Mouse (Mus musculus) liver, embryonic 11.5 days (tissue): ENCODE results near the gene Tubb4a. TPM values are rescaled to one million over a fixed set of nuclear protein-coding genes. Genes with fewer than 3 reads are reported as not detected.

Experiments
- ATAC-seq: fragments of 200-750 bp; cut with Nextera tagmentation; replicated peaks from 2 replicates; pipeline ENCODE4 v1.8.0; 2017; ENCODE audit warnings: moderate number of reproducible peaks, mild to moderate bottlenecking, moderate TSS enrichment, moderate library complexity; ENCODE audit not compliant: low FRiP score
- DNase-seq: peaks from one replicate; pipeline ENCODE4 v3.0.0-alpha.2; 2017; ENCODE audit warnings: low spot score
- H3K27ac ChIP-seq: fragments of 300-500 bp; sonication (generic); 2 replicates; pipeline ENCODE4 v1.5.1; 2014; ENCODE audit warnings: mild to moderate bottlenecking, low read depth, low read length, control low read depth
- H3K27me3 ChIP-seq: fragments of 300-500 bp; sonication (generic); replicated peaks from 2 replicates; pipeline ENCODE4 v1.6.1; 2014; ENCODE audit warnings: low read length, mixed read lengths; ENCODE audit not compliant: control insufficient read depth, insufficient read depth
- H3K36me3 ChIP-seq: fragments of 300-500 bp; sonication (generic); 2 replicates; pipeline ENCODE4 v1.6.1; 2014; ENCODE audit warnings: mild to moderate bottlenecking, low read length, moderate library complexity, mixed read lengths; ENCODE audit not compliant: control insufficient read depth, insufficient read depth
- H3K4me1 ChIP-seq: fragments of 300-500 bp; sonication (generic); replicated peaks from 2 replicates; pipeline ENCODE4 v1.6.1; 2014; ENCODE audit warnings: low read length, mixed read lengths; ENCODE audit not compliant: control insufficient read depth, insufficient read depth
- H3K4me2 ChIP-seq: fragments of 300-500 bp; sonication (generic); 2 replicates; pipeline ENCODE4 v1.6.1; 2014; ENCODE audit warnings: mild to moderate bottlenecking, control low read depth, moderate library complexity
- H3K4me3 ChIP-seq: fragments of 300-500 bp; sonication (generic); 2 replicates; pipeline ENCODE4 v1.5.1; 2014; ENCODE audit warnings: low read depth, low read length, control low read depth
- H3K9ac ChIP-seq: fragments of 300-500 bp; sonication (generic); 2 replicates; pipeline ENCODE4 v1.6.1; 2014; ENCODE audit warnings: low read depth, low read length, control low read depth
- H3K9me3 ChIP-seq: fragments of 300-500 bp; sonication (generic); 2 replicates; pipeline ENCODE4 v1.6.1; 2016; ENCODE audit warnings: low read length, inconsistent platforms, mixed read lengths; ENCODE audit not compliant: control insufficient read depth
- WGBS: fragments of 180-500 bp; shearing (Covaris S2); extraction: QIAGEN DNeasy Blood & Tissue Kit; methylation state at CpG from one replicate; pipeline ENCODE4 v1.1.7; 2014; 5-methylcytosine and 5-hydroxymethylcytosine counted together
- polyA plus RNA-seq: library from polyadenylated mRNA; unstranded; fragments of >200 nt; fragmentation: Nextera tagmentation; extraction: Ambion mirVana; gene quantifications from 2 replicates; pipeline ENCODE4 v1.2.1, GENCODE M21; 2014

The Tubb4a gene
- polyA plus RNA-seq, 1 experiment from 2014 or later: 5.0 TPM

DNA sequence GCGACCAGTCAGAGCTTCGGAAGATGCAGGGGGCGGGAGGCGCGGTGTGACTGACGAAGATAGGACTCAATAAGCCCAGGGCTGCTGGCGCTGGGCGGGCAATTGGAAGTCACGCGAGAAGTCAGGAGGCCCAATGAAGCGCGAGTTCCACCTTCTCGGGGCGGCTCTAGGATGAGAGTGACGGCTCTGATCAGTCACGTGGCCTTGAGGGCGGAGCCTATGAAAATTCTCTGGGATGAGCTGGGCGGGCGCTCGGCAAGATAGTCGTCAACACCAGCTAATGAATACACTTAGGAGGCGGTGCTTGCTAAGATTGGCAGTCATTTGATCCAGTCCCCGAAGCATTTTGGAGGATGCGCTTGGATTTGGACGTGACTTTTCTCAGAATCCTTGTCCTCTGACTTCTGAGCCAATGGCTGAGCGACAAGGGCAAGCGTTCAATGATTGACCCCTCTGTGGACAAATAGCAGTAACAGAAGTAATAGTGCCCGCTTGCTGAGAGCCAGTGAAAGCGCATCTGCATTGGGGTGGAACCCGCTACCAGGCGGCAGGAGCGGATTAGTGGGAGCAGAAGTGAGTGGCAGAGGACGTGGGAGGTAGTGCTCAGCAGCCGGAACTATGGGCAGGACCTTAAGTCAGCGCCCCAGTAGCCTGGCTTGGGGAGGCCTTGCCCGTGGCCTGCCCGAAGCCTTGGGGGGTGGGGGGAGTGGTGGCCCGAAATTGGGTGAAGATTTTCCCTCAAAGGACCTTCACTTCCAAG, 55.7 kb downstream of the Tubb4a start:
- ATAC-seq: peak; percentile 91
- H3K4me2 ChIP-seq: peak overlapping the region; percentile 78
- peaks cover 19% of the 10 kb centered on the region for H3K36me3 ChIP-seq
- H3K4me1 ChIP-seq: peaks cover 21% of the 10 kb centered on the region
- WGBS: under 1% methylated on average over 38 of the region's 38 CpGs
- peak overlapping the region; percentile 70 for H3K9ac ChIP-seq
- peak overlapping the region; percentile 98 for H3K27ac ChIP-seq
- no peaks in the 10 kb centered on the region for H3K27me3 ChIP-seq
- no peaks in the 10 kb centered on the region for H3K9me3 ChIP-seq
- H3K4me3 ChIP-seq: peak overlapping the region; percentile 99
- peak; percentile 96 for DNase-seq

DNA sequence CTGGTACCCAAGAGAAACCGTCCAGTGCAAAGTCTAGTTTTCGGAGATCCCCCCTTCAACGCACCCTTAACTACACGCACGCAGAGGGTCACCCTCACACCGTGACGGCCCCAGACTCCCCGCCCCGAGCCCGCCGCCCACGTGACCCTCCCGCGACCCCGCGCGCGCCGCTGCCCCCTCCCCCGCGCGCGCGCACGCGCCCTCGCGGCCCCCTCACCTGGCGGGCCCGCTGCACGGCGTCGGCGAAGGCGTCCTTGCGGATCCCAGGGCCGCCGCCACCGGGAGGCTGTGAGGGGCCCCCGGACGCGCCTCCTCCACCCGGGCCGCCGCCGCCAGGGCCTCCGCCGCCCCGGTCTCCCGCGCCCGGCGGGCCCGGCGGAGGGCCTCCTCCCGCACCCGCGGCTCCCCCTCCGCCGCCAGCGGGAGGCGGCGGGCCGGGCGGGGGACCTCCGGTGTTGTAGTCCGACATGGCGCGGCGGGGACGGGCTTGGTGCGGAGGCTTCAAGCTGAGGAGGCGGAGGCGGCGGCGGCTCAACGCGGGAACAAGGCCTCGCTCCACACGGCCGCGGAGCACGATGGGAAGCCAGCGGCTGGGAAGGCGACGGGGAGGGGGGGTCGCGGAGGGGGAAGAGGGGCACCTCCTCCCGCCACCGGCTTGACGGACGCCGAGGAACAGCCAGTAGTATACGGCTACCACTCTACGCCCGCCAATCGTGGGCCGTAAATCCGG, 56.5 kb downstream of the Tubb4a start, which contains the start of gene Khsrp:
TSS of gene Khsrp (minus strand) at position 592 of the 730 bp plus-strand sequence.
- peak; percentile 64 for DNase-seq
- H3K4me2 ChIP-seq: peak within 1 kb of the TSS; percentile 96
- under 1% methylated on average over 93 of the region's 99 CpGs for WGBS
- peaks cover 21% of the 10 kb centered on the region for H3K4me1 ChIP-seq
- peak within 1 kb of the TSS; percentile 98 for H3K27ac ChIP-seq
- H3K27me3 ChIP-seq: no peaks in the 10 kb centered on the region
- H3K9me3 ChIP-seq: no peaks in the 10 kb centered on the region
- peak within 1 kb of the TSS; percentile 99 for H3K4me3 ChIP-seq
- peak within 1 kb of the TSS; percentile 100 for H3K9ac ChIP-seq
- no peak for ATAC-seq
- peaks cover 26% of the 10 kb centered on the region for H3K36me3 ChIP-seq

Other genes starting within 250 kb of the Tubb4a start
- not detected in 2 replicates for gene Acsbg2, start 213.3 kb downstream of the Tubb4a start, polyA plus RNA-seq
- gene 1700061G19Rik, start 212.3 kb downstream of the Tubb4a start, polyA plus RNA-seq: 0.26 TPM in 2 replicates
- gene Mllt1, start 152.4 kb downstream of the Tubb4a start, polyA plus RNA-seq: 19.2 and 21.3 TPM in 2 replicates
- not detected in 2 replicates for gene Acer1, start 105.7 kb downstream of the Tubb4a start, polyA plus RNA-seq
- gene Clpp, start 97.5 kb downstream of the Tubb4a start, polyA plus RNA-seq: 181 and 183 TPM in 2 replicates
- 36.3 and 39.9 TPM in 2 replicates for gene Alkbh7, start 90.4 kb downstream of the Tubb4a start, polyA plus RNA-seq
- 0.44 TPM in 1 of 2 replicates, not detected in the other for gene Pspn, start 87.8 kb downstream of the Tubb4a start, polyA plus RNA-seq
- gene Gtf2f1, start 76.5 kb downstream of the Tubb4a start, polyA plus RNA-seq: 99.0 and 106 TPM in 2 replicates
- 0.26 and 0.33 TPM in 2 replicates for gene Gm17949, start 76.3 kb downstream of the Tubb4a start, polyA plus RNA-seq
- 46.7 and 51.1 TPM in 2 replicates for gene Khsrp, start 56.3 kb downstream of the Tubb4a start, polyA plus RNA-seq
- gene Slc25a41, start 46.1 kb downstream of the Tubb4a start, polyA plus RNA-seq: not detected in 2 replicates
- 3.2 and 3.4 TPM in 2 replicates for gene Crb3, start 28.7 kb downstream of the Tubb4a start, polyA plus RNA-seq
- gene Slc25a23, start 27.9 kb downstream of the Tubb4a start, polyA plus RNA-seq: 5.2 and 6.3 TPM in 2 replicates
- 2.1 and 2.2 TPM in 2 replicates for gene Dennd1c, start 9.3 kb downstream of the Tubb4a start, polyA plus RNA-seq
- 5.4 and 6.4 TPM in 2 replicates for gene Tnfsf9, start 17.5 kb upstream of the Tubb4a start, polyA plus RNA-seq
- not detected in 2 replicates for gene Cd70, start 62.0 kb upstream of the Tubb4a start, polyA plus RNA-seq
- 0.73 and 1.2 TPM in 2 replicates for gene Tnfsf14, start 106.4 kb upstream of the Tubb4a start, polyA plus RNA-seq
- gene C3, start 140.4 kb upstream of the Tubb4a start, polyA plus RNA-seq: 71.7 and 82.8 TPM in 2 replicates
- gene Gpr108, start 160.7 kb upstream of the Tubb4a start, polyA plus RNA-seq: 26.5 and 30.7 TPM in 2 replicates
- 25.5 and 25.9 TPM in 2 replicates for gene Trip10, start 161.7 kb upstream of the Tubb4a start, polyA plus RNA-seq
- 18.7 and 20.6 TPM in 2 replicates for gene Vav1, start 191.3 kb upstream of the Tubb4a start, polyA plus RNA-seq